Mouse (Mus musculus) CH12.LX (cell line): ENCODE data around the gene Spata9. TPM values are rescaled to one million over a fixed set of nuclear protein-coding genes. Genes with fewer than 3 reads are reported as not detected.

ENCODE experiments used
- DNase-seq: peaks from one replicate; pipeline ENCODE4 v3.0.0-alpha.2; 2013; ENCODE audit errors: extremely low read depth
- H3K27ac ChIP-seq: 2 replicates; pipeline ENCODE4 v1.5.1; 2012; ENCODE audit warnings: low read depth, mild to moderate bottlenecking, control low read depth, moderate library complexity; ENCODE audit not compliant: insufficient read depth
- H3K27me3 ChIP-seq: replicated peaks from 2 replicates; pipeline ENCODE3; 2012; ENCODE audit warnings: inconsistent platforms
- H3K36me3 ChIP-seq, 2 experiments: replicated peaks in 1 of 2; 2 replicates each; pipeline versions ENCODE3 to v1.6.1; 2012; ENCODE audit warnings: inconsistent platforms in 1 of 2, low read length in 1 of 2, mild to moderate bottlenecking in 1 of 2, mixed read lengths in 1 of 2, moderate library complexity in 1 of 2; ENCODE audit not compliant: control insufficient read depth in 1 of 2, insufficient read depth in 1 of 2
- H3K4me1 ChIP-seq, 2 experiments: 2 replicates each; pipeline ENCODE4 v1.6.1; 2012; ENCODE audit warnings: inconsistent platforms in 1 of 2, moderate library complexity in 1 of 2; ENCODE audit not compliant: insufficient read depth in 2 of 2, control insufficient read depth in 1 of 2
- H3K4me2 ChIP-seq: 2 replicates; pipeline ENCODE4 v1.6.1; 2012; ENCODE audit warnings: low read depth, mild to moderate bottlenecking, control low read depth; ENCODE audit not compliant: poor library complexity, insufficient read depth, severe bottlenecking
- H3K4me3 ChIP-seq, 3 experiments: fragments of 150-350 bp in 1 of 3; sonication (generic) in 1 of 3; replicated peaks in 1 of 3; 2 replicates each; pipeline versions ENCODE3 to v1.5.1; 2011 to 2012; ENCODE audit warnings: low read depth in 2 of 3, low read length in 2 of 3, mild to moderate bottlenecking in 2 of 3, moderate library complexity in 2 of 3, control low read depth in 1 of 3, improper control_type of control experiment in 1 of 3, inconsistent platforms in 1 of 3, mixed read lengths in 1 of 3; ENCODE audit not compliant: poor library complexity in 1 of 3
- H3K79me2 ChIP-seq: replicated peaks from 2 replicates; pipeline ENCODE4 v1.6.1; 2012; ENCODE audit warnings: mild to moderate bottlenecking, moderate library complexity; ENCODE audit not compliant: control insufficient read depth, poor library complexity, insufficient read depth, severe bottlenecking; ENCODE audit errors: extremely low read depth
- H3K9ac ChIP-seq: 2 replicates; pipeline ENCODE4 v1.6.1; 2012; ENCODE audit warnings: low read depth, mild to moderate bottlenecking, control low read depth, moderate library complexity; ENCODE audit not compliant: insufficient read depth
- H3K9me3 ChIP-seq: replicated peaks from 2 replicates; pipeline ENCODE3; 2012; ENCODE audit warnings: low read length, inconsistent platforms, mixed read lengths
- CHD1 ChIP-seq: IDR thresholded peaks from 2 replicates; pipeline ENCODE4 v1.6.1; 2012; ENCODE audit warnings: low read depth, low read length, improper control_type of control experiment, inconsistent platforms
- CHD2 ChIP-seq: IDR thresholded peaks from 2 replicates; pipeline ENCODE4 v1.6.1; 2011; ENCODE audit warnings: low read length, improper control_type of control experiment
- ELF1 ChIP-seq: IDR thresholded peaks from 2 replicates; pipeline ENCODE4 v1.6.1; 2014; ENCODE audit warnings: low read depth, mild to moderate bottlenecking, inconsistent platforms, low read length, improper control_type of control experiment
- EP300 ChIP-seq: IDR thresholded peaks from 2 replicates; pipeline ENCODE4 v1.6.1; 2011; ENCODE audit warnings: low read length, improper control_type of control experiment
- ETS1 ChIP-seq: conservative IDR thresholded peaks from 2 replicates; pipeline ENCODE4 v1.6.1; 2012; ENCODE audit warnings: low read depth, mild to moderate bottlenecking, inconsistent platforms, low read length, improper control_type of control experiment, moderate library complexity
- GABPA ChIP-seq: IDR thresholded peaks from 2 replicates; pipeline ENCODE4 v1.6.1; 2012; ENCODE audit warnings: low read depth, low read length, improper control_type of control experiment, inconsistent platforms; ENCODE audit not compliant: insufficient replicate concordance
- IRF4 ChIP-seq: IDR thresholded peaks from 2 replicates; pipeline ENCODE4 v1.6.1; 2014; ENCODE audit warnings: low read depth, mild to moderate bottlenecking, inconsistent platforms, low read length, improper control_type of control experiment
- MAX ChIP-seq: IDR thresholded peaks from 2 replicates; pipeline ENCODE4 v1.6.1; 2011; ENCODE audit warnings: low read length, improper control_type of control experiment
- MEF2A ChIP-seq: IDR thresholded peaks from 2 replicates; pipeline ENCODE4 v1.6.1; 2014; ENCODE audit warnings: low read depth, mild to moderate bottlenecking, inconsistent platforms, low read length, improper control_type of control experiment, borderline replicate concordance
- MXI1 ChIP-seq: IDR thresholded peaks from 2 replicates; pipeline ENCODE4 v1.6.1; 2011; ENCODE audit warnings: mild to moderate bottlenecking, low read depth, low read length, improper control_type of control experiment
- MYC ChIP-seq: IDR thresholded peaks from 2 replicates; pipeline ENCODE4 v1.6.1; 2011; ENCODE audit warnings: low read depth, mild to moderate bottlenecking, improper control_type of control experiment, low read length
- POLR2A ChIP-seq: IDR thresholded peaks from 2 replicates; pipeline ENCODE4 v1.6.1; 2011; ENCODE audit warnings: low read depth, mild to moderate bottlenecking, improper control_type of control experiment, low read length
- POLR2AphosphoS2 ChIP-seq: IDR thresholded peaks from 2 replicates; pipeline ENCODE4 v1.6.1; 2011; ENCODE audit warnings: low read depth, low read length, improper control_type of control experiment
- RCOR1 ChIP-seq: conservative IDR thresholded peaks from 2 replicates; pipeline ENCODE4 v1.6.1; 2012; ENCODE audit warnings: low read depth, mild to moderate bottlenecking, inconsistent platforms, low read length, improper control_type of control experiment
- SIN3A ChIP-seq: IDR thresholded peaks from 2 replicates; pipeline ENCODE4 v1.6.1; 2012; ENCODE audit warnings: low read length, improper control_type of control experiment, inconsistent platforms
- SMC3 ChIP-seq: IDR thresholded peaks from 2 replicates; pipeline ENCODE4 v1.6.1; 2011; ENCODE audit warnings: low read depth, low read length, improper control_type of control experiment
- TBP ChIP-seq: conservative IDR thresholded peaks from 2 replicates; pipeline ENCODE4 v1.6.1; 2011; ENCODE audit warnings: low read depth, low read length, improper control_type of control experiment
- TCF12 ChIP-seq: IDR thresholded peaks from 2 replicates; pipeline ENCODE4 v1.6.1; 2014; ENCODE audit warnings: low read depth, mild to moderate bottlenecking, inconsistent platforms, low read length, improper control_type of control experiment
- UBTF ChIP-seq: IDR thresholded peaks from 2 replicates; pipeline ENCODE4 v1.6.1; 2012; ENCODE audit warnings: low read depth, mild to moderate bottlenecking, inconsistent platforms, low read length, improper control_type of control experiment, moderate library complexity
- USF1 ChIP-seq: IDR thresholded peaks from 2 replicates; pipeline ENCODE4 v1.6.1; 2014; ENCODE audit warnings: low read depth, mild to moderate bottlenecking, inconsistent platforms, low read length, improper control_type of control experiment
- USF2 ChIP-seq: conservative IDR thresholded peaks from 2 replicates; pipeline ENCODE4 v1.6.1; 2011; ENCODE audit warnings: low read depth, low read length, improper control_type of control experiment
- dilution Hi-C: fragments of 300-500 bp; cut with MboI; formaldehyde crosslinking; loops from 2 replicates; pipeline ENCODE4 v1.14.3; 2020; ENCODE audit warnings: low sequenced_read_pairs; ENCODE audit not compliant: extremely low pct_unique_long_range_greater_than_20kb, extremely low pct_ligation_motif_present
- in situ Hi-C: fragments of 300-500 bp; cut with MboI; formaldehyde crosslinking; loops from 3 replicates; pipeline ENCODE4 v1.14.3; 2019; ENCODE audit warnings: low sequenced_read_pairs, low pct_ligation_motif_present, low pct_unique_long_range_greater_than_20kb, mixed read lengths
- polyA plus RNA-seq: library from polyadenylated mRNA; unstranded; fragments of >175 nt; gene quantifications from 2 replicates; pipeline ENCODE4 v1.2.1, GENCODE M21; 2012; ENCODE audit warnings: low read depth; ENCODE audit not compliant: insufficient read length
- total RNA-seq, 2 experiments: library from RNA; depleted of rRNA; stranded (reverse); fragments of 300-350 nt in 1 of 2; fragments of >200 nt in 1 of 2; gene quantifications; 2 replicates each; pipeline ENCODE4 v1.2.3; 2012 to 2014

Spata9 gene
- total and polyA plus RNA-seq, 3 experiments = 0.36 TPM; not detected in 2

DNA sequence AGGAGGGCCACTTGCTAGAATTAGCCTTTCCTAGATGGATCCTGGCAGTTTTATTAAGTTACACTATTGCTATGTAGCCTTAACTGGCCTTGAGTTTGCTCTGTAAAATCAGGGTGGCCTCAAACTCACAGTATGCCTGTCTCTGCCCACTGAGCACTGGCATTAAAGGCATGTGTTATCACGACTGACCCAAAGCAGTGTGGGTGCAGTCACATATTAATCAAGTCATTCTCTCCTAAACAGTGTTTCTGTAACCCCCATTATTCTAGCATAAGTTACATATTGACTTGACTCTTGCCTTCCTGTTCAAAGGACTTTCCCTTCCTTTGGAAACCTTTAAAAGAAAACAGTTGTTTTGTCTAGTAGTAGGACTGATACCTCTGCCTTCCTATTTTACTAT, 75.5 kb downstream of the Spata9 start:
- TF ChIP-seq ELF1 (no peak), TCF12 (no peak), POLR2A (no peak), MEF2A (no peak), USF1 (no peak), POLR2AphosphoS2 (no peak), GABPA (no peak), SIN3A (no peak), TBP (no peak), RCOR1 (no peak), IRF4 (no peak), MXI1 (no peak), ETS1 (no peak), UBTF (no peak), SMC3 (no peak), USF2 (no peak), MAX (no peak), CHD2 (no peak), EP300 (no peak), MYC (no peak)
- no peaks in the 10 kb centered on the region for H3K9me3 ChIP-seq
- in situ Hi-C loops (no loop called here), dilution Hi-C loops (no loop called here)
- no peak overlapping the region for H3K27ac ChIP-seq
- no peak for DNase-seq
- H3K4me2 ChIP-seq = no peak overlapping the region
- H3K36me3 ChIP-seq = no peaks in the 10 kb centered on the region
- H3K4me1 ChIP-seq = no peaks in the 10 kb centered on the region
- no peaks in the 10 kb centered on the region for H3K79me2 ChIP-seq
- no peaks in the 10 kb centered on the region for H3K27me3 ChIP-seq
- H3K9ac ChIP-seq = no peak overlapping the region
- H3K4me3 ChIP-seq = no peak overlapping the region

DNA sequence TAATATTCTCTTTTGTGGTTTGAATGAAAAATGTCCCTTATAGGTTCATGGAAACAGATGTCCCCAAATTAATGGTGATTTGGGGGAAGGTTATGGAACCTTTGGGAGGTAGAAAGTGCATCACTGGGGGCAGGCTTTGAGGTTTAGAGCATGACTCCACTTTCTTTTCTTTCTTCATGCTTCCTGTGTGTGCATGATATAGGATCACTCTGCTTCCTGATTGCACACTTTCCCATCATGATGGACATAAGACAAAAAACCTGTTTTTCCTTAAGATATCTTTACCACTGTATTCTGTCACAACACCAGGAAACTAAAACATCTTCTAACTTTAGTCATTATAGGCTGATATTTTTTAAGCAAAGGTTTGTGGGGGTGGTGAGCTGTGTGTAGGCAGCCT, 78.0 kb downstream of the Spata9 start:
- no peak overlapping the region for H3K4me3 ChIP-seq
- no peaks in the 10 kb centered on the region for H3K27me3 ChIP-seq
- H3K79me2 ChIP-seq = no peaks in the 10 kb centered on the region
- H3K4me2 ChIP-seq = no peak overlapping the region
- H3K9me3 ChIP-seq = no peaks in the 10 kb centered on the region
- H3K27ac ChIP-seq = no peak overlapping the region
- H3K4me1 ChIP-seq = no peaks in the 10 kb centered on the region
- TF ChIP-seq ELF1 = no peak
- TF ChIP-seq CHD1 = no peak
- H3K36me3 ChIP-seq = no peaks in the 10 kb centered on the region
- dilution Hi-C loops = no loop called here
- H3K9ac ChIP-seq = no peak overlapping the region
- in situ Hi-C loops = no loop called here
- DNase-seq = no peak

Other genes with a start within 250 kb of the Spata9 start
- gene Glrx, start 127.3 kb upstream of the Spata9 start, total RNA-seq (2012; rRNA removed) = 21.2 and 26.2 TPM in 2 replicates
- 62.8 and 65.5 TPM in 2 replicates for gene Glrx, start 127.3 kb upstream of the Spata9 start, total RNA-seq (2014; rRNA removed)
- 48.0 and 53.3 TPM in 2 replicates for gene Glrx, start 127.3 kb upstream of the Spata9 start, polyA plus RNA-seq
- 3.6 and 3.9 TPM in 2 replicates for gene Rhobtb3, start 23.2 kb upstream of the Spata9 start, total RNA-seq (2012; rRNA removed)
- gene Rhobtb3, start 23.2 kb upstream of the Spata9 start, total RNA-seq (2014; rRNA removed) = 3.4 and 4.2 TPM in 2 replicates
- gene Rhobtb3, start 23.2 kb upstream of the Spata9 start, polyA plus RNA-seq = 1.6 and 2.0 TPM in 2 replicates
- 7.8 and 8.0 TPM in 2 replicates for gene Rfesd, start 51.6 kb downstream of the Spata9 start, total RNA-seq (2012; rRNA removed)
- 15.9 and 17.7 TPM in 2 replicates for gene Rfesd, start 51.6 kb downstream of the Spata9 start, total RNA-seq (2014; rRNA removed)
- gene Rfesd, start 51.6 kb downstream of the Spata9 start, polyA plus RNA-seq = 9.7 and 13.5 TPM in 2 replicates
- gene Gpr150, start 89.8 kb downstream of the Spata9 start, total RNA-seq (2012; rRNA removed) = not detected in 2 replicates
- not detected in 2 replicates for gene Gpr150, start 89.8 kb downstream of the Spata9 start, total RNA-seq (2014; rRNA removed)
- not detected in 2 replicates for gene Gpr150, start 89.8 kb downstream of the Spata9 start, polyA plus RNA-seq
- 3.2 and 4.2 TPM in 2 replicates for gene Arsk, start 131.5 kb downstream of the Spata9 start, total RNA-seq (2012; rRNA removed)
- gene Arsk, start 131.5 kb downstream of the Spata9 start, total RNA-seq (2014; rRNA removed) = 7.6 and 9.3 TPM in 2 replicates
- gene Arsk, start 131.5 kb downstream of the Spata9 start, polyA plus RNA-seq = 3.7 and 4.0 TPM in 2 replicates
- gene Ttc37, start 131.6 kb downstream of the Spata9 start, total RNA-seq (2012; rRNA removed) = 26.7 and 32.2 TPM in 2 replicates
- 34.7 and 35.9 TPM in 2 replicates for gene Ttc37, start 131.6 kb downstream of the Spata9 start, total RNA-seq (2014; rRNA removed)
- gene Ttc37, start 131.6 kb downstream of the Spata9 start, polyA plus RNA-seq = 21.1 and 23.9 TPM in 2 replicates